Mouse (Mus musculus) heart, adult 2 months (tissue): ENCODE results near the gene Haao.

Source experiments
- CTCF ChIP-seq: fragments of 200-600 bp; IDR thresholded peaks from 2 replicates; pipeline ENCODE4 v1.8.1; 2022; ENCODE audit warnings: antibody characterized with exemption, mild to moderate bottlenecking, moderate library complexity
- POLR2A ChIP-seq: fragments of 200-500 bp; IDR thresholded peaks from 2 replicates; pipeline ENCODE4 v1.6.1; 2011; ENCODE audit warnings: mild to moderate bottlenecking, low read depth, low read length, control low read depth; ENCODE audit not compliant: insufficient read depth

DNA sequence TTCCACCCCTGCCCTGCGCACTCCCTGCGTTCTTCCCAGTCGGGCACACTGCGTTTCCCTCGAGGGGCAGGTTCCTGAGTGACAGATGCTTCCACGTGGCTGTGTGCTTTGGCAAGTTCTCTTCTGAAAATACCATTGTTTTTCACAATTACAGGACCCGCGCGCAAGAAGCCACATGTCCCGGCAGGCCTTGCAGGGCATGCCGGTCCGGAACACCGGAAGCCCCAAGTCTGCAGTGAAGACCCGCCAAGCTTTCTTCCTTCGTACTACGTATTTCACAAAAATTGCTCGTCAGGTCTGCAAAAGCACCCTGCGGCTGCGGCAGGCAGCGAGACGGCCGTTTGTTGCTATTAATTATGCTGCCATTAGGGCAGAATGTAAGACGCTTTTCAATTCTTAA is 55.4 kb downstream of the Haao start:
- no peak for TF ChIP-seq POLR2A
- TF ChIP-seq CTCF, result no peak
